Mouse (Mus musculus) cerebellum, adult (tissue): Measurements from ENCODE around the gene Cyth1.

ENCODE experiments used
- ATAC-seq: cut with Nextera tagmentation; 2 replicates; pipeline ENCODE4 v1.9.2; 2017; ENCODE audit warnings: mild to moderate bottlenecking, moderate library complexity, mixed read lengths; ENCODE audit not compliant: insufficient number of reproducible peaks, low FRiP score, low TSS enrichment

Gene Cyth1

DNA sequence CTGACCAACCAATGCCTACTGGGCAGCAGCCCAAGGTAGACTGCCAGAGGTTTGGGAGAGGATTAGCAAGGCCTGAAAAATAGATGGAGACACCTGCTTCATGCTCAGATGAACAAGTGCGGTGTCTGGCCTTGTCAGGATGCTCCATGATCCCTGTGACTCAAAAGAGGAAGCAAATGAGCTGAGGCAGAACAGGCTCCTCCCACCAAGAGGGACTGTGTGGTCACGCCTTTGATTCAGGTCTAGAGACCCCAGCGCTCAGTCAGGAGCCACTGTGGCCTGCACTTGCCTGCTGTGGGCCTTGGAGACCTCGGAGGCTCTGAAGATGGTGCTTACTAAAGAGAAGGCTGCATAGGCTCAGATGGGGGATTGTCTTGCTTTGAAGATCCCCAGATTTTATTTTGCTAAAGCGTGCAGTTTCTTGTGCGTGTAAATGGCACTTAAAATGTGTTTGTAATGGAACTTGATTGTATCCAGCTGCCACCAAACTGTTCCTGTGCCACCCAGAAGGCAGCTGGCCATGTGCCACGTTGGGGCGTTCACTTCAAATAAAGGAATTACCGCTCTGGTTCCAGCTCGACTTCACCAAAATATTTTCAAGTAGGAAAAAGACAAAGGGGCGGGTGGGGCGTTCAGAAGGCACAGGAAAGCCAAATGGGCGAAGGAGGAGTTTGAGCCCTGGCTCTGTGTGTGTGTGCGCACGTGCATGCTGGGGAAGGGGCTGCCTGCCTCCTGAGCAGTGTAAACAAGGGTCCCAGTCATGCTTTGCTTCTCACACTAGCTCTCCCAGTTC is 6.0 kb upstream of the Cyth1 start:
- ATAC-seq: peak; percentile 71; the same call in 1 of the 2 replicates

DNA sequence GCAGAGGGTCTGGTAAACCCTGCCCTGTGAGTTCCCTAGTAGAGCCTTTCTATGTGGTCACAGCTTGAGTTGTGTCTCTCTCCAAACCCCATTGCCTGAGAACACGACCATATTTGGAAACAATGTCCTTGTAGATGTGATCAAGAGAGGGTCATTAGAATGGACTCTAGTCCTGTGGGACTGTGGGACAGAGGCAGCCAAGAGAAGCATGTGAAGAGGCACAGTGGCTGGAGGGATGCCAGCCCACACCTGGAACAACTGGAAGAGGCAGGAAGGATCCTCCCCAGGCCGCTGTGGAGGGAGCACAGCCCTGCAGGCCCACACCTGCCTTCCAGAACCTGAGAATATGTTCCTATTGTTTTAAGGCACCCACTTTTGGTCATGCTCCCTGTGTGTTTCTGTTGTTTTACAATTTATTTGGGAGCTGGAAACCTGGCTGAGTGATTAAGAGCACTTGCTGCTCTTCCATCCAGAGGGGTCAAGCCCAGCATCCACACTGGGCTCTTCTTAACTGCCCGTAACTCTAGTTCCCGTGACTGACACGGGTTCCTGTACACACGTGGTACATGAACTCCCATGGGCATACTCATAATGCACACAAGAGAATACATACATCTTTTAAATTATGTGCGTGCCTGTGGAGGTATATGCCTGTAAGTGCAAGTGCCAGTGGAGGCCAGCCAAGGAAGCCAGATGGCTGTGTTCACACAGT is 5.2 kb upstream of the Cyth1 start:
- no peak for ATAC-seq

DNA sequence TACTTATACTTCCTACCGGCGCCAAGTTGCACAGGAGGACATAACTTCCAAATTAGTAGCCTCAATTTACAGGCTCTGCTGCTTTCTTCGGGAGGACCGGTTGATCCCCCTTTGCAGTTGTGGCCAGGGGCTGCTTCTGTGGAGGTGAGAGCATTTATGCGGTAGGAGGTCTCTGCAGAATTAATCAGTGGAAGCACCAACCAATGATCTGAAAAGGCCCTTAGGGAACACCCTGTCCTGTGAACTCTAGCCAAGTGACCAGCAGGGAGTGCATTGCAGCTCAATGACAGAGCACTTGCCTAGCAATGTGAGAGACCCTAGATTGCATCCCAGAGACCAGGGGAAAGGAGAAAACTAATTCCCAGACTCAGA is 606 bp upstream of the Cyth1 start:
- ATAC-seq: no peak

DNA sequence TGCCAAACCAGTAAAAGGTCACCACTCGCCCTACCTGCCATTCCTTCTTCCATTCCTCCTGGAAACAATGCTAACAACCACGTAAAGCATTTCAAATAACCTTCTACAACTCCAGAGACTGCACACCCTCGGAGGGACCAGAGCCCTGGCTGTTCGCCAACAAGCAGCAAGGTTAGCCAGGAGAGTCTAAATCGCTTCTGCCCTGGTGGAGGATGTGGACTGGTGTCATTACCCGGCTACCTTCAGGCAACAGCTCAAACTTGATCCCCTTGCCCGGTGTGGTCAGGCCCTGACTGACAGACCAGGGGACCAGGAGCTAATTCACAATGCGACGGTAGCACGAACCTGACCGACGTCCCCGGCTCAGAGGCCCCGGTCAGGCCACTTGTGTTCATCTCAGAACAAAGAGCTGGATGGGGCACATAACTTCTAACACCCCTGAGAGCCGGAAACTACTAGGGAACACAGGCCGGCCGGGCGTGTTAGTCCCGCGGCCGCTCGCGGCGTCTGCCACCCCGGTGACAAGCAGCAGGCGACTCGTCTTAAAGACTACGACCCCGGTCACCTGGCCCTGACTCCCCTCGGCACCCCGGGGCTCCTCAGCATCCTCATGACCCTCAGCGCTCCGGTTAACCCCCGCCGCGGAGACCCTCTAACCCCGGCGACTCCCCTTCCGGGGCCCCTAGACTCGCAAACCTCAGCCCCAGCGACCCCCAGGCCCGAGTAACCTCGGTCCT is 865 bp downstream of the Cyth1 start:
- no peak for ATAC-seq

DNA sequence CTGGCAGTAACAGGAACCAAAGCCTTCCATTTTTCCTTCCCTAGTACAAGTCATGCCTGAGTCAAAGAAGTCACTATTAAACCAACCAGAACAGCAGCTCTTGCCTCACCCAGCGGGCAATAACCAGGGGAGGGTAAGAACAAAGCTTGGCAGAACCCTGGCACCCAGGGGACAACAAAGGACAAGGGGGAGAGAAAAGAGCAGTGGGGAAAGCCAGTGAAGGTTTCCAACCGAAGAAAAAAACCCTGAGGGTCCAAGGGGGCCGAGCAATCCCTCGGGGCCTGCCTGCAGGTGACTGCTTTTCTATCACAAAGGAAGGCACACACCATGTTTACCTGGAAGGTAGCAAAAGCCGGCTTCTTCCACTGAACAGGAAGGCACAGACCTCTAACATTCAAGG is 1.7 kb downstream of the Cyth1 start:
- no peak for ATAC-seq

DNA sequence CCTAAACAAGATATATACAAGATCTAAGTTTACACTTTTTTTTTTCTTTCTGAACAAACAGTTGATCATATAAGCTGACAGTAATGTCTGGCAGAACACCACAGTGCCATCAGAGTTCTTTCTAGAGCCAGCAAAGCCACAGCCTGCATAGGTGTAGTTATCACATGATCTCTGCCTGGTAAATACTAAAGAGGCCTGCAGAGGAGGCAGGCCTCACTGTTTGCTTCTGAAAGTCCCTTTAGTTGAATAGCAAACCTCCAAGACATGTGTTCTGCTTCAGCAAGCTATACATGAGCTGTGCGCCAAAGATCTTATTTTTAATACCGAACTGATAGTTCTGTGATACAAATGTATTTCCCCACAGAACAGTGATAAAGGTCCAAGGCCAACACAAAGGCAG is 3.3 kb downstream of the Cyth1 start:
- ATAC-seq: no peak

DNA sequence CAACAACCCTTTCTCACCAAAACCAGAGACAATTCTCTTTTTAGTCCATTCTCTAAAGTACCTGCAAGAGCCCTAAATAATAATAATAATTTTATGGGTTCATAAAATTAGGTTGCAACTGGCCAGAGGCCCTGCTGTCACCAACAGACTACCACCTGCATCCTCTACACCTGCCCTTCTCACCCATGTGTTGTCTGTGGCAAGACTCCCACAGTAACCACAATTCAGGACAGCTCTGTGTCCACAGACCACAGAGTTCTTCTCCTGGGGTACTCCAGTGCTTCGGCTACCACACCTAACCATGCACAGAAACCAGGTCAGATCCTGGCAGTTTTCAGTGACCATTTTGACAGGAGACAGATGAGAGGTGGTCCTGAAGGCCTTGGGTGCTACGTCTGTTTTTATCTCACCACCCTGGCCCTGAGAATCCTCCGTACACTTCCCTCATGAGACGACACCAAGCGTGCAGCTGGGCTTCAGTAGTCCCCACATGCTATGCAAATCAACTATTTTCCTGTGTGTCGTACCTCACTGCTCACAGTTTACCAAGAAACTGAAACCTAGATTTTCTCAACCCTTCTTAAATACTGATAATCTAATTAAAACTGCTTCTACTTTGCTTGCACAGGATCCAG is 4.6 kb downstream of the Cyth1 start:
- no peak for ATAC-seq

DNA sequence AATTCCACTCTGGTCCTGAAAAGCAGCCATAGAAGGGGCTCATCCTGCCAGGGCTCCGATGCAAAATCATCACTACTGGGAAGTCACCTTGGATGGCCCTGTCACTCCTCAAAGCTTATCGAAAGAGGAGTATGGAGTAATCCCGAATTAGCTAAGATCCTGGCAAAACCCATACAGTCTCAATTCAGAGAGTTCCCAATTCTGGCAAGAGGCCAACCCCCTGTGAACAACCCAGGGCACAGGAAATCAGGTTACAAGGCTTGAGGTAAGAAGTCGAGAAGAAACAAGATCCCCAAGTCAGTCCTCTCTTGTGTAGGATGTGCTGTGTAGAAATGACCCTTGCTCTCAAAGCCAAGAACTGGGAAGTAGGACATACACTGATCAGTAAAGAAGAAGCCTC is 5.9 kb downstream of the Cyth1 start:
- no peak for ATAC-seq

DNA sequence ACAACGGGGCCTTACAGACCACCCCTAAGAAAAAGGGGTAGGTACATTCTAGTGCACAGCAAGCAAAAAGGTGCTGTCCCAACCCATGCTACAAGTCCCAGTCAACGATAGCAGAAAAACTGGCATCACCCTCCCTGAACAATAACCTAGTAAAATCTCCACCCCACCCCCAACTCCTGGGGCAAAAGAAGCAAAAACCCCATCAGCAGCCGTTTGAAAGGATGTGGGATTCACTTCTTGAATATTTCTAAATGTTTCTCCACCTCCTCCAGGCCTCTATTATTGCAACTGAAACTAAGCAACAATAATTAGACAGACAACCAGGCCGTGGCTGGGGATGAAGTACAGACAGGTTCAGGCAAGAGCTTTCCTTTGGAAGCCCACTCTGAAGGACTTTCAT is 8.0 kb downstream of the Cyth1 start:
- ATAC-seq: no peak

DNA sequence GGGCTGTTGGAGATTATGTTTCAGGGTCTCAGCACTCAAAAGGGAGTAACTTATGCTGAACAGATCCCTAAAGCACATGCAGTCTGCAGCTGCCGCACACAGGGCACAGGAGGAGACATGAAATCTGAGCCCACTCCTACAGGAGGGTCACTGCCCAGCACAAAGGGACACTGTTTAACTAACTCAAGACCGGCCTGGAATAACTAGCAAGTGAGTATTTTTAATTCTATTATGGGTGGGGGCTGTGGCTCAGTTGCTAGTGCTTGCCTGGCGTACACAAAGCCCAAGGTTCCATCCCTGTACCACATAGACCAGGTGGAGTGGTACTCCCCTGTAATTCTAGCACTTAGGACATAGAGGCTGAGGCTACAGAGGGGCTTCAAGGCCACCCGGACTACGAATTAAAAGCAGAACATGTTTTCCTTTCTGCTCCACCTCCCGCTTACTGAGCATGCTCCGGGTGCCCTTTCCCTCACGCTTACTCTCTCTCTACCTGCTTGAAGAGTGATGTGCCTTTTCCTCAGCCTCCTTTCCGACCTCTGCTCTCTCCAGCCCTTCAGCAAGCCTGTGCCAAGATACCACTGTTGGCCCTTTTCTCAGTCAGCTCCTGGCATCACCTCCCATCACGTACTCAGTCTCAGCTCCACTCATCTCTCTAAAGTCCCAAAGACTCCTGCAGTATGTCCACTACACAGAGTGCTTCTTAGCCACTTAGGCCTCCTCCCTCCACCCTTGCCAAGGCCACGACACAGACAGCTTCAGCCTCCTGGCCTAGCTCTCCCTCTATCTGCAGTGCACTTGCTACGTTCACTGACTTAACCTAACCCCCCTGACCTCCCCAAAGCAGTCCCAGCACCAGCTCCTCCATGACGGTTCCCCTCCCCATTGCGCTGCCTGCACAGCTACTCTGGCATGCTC is 8.9 kb downstream of the Cyth1 start:
- no peak for ATAC-seq

DNA sequence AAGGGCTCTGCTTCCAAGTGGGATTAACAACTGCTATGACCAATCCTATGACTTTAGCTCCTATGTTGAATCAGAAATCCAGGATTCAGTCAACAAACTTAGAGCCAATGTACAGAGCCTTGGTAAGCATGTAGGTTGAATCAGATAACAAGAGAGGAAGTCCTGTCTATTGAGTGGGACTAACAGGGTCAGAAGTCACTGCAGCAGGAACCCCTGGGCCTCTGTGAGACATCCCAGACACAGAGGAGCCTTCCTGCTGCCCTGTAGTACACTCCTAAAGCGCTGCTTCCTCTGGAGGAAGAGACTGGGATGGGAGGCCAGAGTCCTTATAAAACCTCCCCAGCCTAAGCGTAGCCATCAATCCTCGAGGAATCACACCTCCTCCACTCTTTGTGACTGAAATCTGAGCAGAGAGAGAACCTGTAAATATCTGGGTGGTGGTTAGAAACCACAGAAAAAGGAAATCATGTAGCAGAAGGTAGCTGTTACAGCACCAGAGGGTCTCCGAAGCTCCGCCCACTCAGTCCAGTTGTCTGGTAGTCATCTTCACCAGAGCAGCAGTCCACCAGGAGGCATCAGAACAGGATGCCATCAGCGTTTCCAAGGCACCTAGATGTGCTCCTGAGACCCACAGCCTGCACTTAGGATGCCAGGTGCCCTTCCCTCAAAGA is 11.7 kb downstream of the Cyth1 start:
- ATAC-seq: no peak

DNA sequence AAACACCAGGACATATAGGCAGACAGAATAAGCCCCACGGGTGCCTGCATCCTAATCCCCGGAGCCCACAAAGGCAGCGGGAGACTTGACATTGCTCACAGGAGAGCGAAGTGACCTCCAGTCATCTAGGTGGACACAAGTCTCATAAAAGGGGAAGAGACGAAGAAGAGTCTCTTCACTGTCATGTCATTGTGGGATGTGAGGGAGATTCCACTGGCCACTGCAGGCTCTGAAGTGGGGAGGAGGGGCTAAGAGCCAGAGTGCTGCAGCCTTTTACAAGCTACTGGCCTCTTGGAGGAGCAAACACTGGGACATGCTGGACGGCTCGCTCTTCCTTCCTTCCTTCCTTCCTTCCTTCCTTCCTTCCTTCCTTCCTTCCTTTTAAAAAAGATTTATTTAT is 13.5 kb downstream of the Cyth1 start:
- no peak for ATAC-seq

DNA sequence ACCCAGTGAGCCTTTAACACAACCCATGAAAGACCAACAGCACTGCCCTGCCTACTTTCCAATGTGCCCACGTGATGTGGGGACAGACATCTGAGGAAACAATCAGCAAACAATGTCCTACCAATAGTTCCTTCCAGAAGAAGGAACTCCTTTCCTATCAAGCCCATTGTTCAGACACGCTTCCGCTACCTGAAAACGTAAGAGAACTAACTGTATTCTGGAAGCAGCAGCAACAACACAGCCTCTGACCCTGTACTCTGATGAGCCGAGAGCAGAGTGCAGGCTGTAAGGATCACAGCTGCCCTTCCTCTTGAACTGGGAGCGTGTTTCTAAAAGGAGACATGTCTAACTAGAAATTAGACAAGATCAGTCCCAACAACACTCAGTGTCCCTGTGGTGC is 13.9 kb downstream of the Cyth1 start:
- ATAC-seq: no peak

DNA sequence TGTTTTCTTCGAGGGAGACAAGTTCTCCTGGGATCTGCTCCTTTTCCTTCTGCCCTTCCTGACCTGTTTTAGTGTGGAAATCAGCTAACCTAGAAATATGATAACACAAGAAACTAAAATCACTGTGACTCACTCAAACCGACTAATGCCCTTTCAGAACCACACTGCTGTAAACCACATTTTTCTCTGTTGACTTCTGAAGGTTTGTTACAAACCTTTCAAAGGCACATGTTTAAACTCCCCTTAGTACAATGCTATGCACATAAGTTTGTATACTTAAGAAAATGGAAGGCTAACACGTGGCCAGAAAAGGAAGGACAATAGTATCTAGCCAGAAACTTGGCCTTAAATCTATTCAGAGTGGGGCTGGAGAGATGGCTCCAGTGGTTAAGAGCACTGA is 14.5 kb downstream of the Cyth1 start:
- no peak for ATAC-seq

DNA sequence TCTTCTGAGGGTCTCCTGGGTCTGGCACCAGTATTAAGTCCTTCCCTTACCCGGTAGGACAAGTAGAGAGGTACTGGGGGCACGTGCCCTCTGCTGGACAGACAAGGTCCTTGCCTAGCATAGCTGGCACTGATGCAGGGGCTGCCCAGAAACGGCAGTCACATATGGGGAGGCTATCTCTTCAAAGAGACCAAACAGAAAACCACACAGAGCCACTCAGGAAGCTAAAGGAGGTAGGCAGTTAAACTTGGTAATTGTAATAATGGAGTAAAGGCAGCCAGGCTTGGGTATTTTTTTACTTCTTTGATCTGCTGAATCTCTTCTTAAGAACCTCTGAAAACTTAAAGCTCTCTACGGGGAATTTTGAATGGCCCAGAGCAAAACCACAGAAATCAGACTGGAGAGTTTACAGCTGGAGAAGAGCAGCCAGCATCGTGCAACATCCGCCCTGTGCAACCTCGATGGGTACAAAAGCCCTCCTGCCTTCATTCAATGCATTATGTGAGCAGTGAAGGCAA is 16.0 kb downstream of the Cyth1 start:
- ATAC-seq: no peak

DNA sequence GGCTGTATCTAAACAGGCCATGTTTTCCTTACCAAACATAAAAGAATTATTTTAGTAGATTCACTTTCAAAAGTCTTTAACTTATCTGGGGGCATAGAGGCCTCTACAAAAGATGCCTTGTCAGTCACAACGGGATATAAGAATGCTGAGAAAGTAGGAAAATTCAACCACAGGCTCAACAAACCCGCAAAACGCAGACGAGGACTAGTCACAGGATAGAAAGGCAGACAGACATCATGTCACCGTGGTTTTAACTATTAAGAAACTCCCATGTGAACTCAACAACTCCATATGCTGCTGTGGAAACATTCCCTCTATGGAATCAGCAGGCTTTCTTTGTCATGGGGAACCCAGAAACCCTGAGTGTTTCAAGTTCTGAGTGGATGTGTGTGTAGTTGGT is 18.5 kb downstream of the Cyth1 start:
- ATAC-seq: no peak

DNA sequence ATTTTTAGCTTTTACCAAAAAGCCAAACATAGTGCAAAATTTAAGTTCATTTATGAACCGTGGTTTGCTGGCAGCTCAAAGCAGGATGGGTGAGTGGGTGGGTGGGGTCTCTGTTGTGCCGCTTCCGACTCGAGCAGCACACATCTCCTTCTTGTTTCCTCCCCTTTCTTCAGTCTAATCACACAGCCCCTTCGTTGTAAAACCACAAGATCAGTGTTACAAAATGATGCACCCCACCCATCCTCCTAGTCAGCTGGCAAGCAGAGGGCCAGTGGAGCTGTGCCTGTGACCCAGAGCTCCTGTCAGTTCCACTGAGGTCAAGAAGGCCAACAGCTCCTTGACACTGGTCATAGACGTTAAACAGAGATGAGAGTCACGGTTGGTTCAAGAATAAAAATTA is 20.7 kb downstream of the Cyth1 start:
- ATAC-seq: no peak

DNA sequence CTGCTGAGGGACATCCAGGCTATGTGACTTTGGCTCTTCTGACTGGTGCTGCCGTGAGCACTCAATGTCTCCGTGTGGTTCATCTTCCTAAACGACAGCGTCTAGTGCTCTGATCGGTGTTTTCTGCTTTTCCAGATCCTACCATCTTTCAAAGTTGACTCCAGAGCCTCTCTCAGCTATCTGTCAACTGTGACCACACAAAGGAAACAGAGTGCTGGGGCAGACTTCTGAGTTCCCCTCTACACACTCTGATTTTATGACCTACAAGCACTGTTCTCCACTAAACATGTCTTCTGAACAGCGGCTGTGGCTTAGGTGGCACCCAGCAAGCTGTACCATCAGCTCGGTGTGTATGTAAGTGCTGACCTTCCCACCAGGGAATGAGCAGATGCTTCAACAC is 21.5 kb downstream of the Cyth1 start:
- ATAC-seq: no peak

DNA sequence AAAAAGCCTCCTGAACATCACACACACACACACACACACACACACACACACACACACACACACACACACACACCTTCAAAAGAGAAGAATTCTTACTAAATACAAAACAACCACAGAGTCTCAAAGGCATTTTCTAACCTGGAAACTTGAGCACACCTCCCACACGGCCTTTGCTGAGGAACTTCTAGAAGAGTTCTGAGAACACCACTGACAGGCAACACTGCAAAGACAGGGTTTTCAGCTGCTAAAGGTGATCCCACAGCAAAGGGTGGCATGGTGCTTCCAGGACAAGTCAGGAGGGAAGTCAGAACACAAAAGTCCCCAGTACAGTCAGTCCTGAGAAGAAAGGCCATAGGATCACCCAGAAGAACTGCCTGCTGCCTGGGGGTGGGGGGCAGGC is 22.5 kb downstream of the Cyth1 start:
- no peak for ATAC-seq
